Mouse (Mus musculus): ENCODE results near the gene Ccr5. TPM values are rescaled to one million over a fixed set of nuclear protein-coding genes. Genes with fewer than 3 reads are reported as not detected.
"Not testable (repeated sequence)": the region's sequence is repeated elsewhere in the genome, so short reads cannot be mapped to it uniquely, and the experiment has no call there.

Ccr5 gene
- 0.12 and 0.55 TPM in 2 replicates for polyA plus RNA-seq (2014; fragmentation: Nextera tagmentation; extraction: Ambion mirVana)

GRCm38 (mm10) chr9:124121387-124122184, at the start of gene Ccr5:
TSS of gene Ccr5 (plus strand) at chr9:124121543.
- no peak for ATAC-seq (replicated peaks; ENCODE audit: low FRiP score)
- no peaks in the 10 kb centered on the region for H3K36me3 ChIP-seq (ENCODE audit: control insufficient read depth, insufficient read depth, low read length)

GRCm38 (mm10) chr9:124079803-124080202, 41.5 kb upstream of the Ccr5 start:
- Histone ChIP-seq H3K36me3 (ENCODE audit: control insufficient read depth, insufficient read depth, low read length) (no peaks in the 10 kb centered on the region), H3K4me1 (replicated peaks; ENCODE audit: control insufficient read depth, insufficient read depth, low read length) (no peaks in the 10 kb centered on the region), H3K4me2 (ENCODE audit: low read depth, low read length, severe bottlenecking) (no peak overlapping the region), H3K4me3 (ENCODE audit: low read depth, low read length) (no peak overlapping the region), H3K27me3 (ENCODE audit: control insufficient read depth, insufficient read depth, low read length) (no peaks in the 10 kb centered on the region), H3K27ac (ENCODE audit: low read depth, low read length) (no peak overlapping the region), H3K9ac (ENCODE audit: low read length) (no peak overlapping the region), H3K9me3 (ENCODE audit: control insufficient read depth, low read length) (no peaks in the 10 kb centered on the region)
- 63% methylated on average over 4 of the region's 4 CpGs for WGBS
- DNase-seq (ENCODE audit: low spot score) (no peak), ATAC-seq (replicated peaks; ENCODE audit: low FRiP score) (no peak)

More at GRCm38 (mm10) chr9:124121387-124122184, at the start of gene Ccr5:
- no peak within 1 kb of the TSS for H3K9ac ChIP-seq (ENCODE audit: low read length)
- DNase-seq (ENCODE audit: low spot score) = no peak
- no peaks in the 10 kb centered on the region for H3K9me3 ChIP-seq (ENCODE audit: control insufficient read depth, low read length)
- WGBS = 83% methylated on average over 3 of the region's 3 CpGs
- H3K4me2 ChIP-seq (ENCODE audit: low read depth, low read length, severe bottlenecking) = no peak within 1 kb of the TSS
- no peak within 1 kb of the TSS for H3K4me3 ChIP-seq (ENCODE audit: low read depth, low read length)
- H3K4me1 ChIP-seq (replicated peaks; ENCODE audit: control insufficient read depth, insufficient read depth, low read length) = no peaks in the 10 kb centered on the region
- no peak within 1 kb of the TSS for H3K27ac ChIP-seq (ENCODE audit: low read depth, low read length)
- no peaks in the 10 kb centered on the region for H3K27me3 ChIP-seq (ENCODE audit: control insufficient read depth, insufficient read depth, low read length)

GRCm38 (mm10) chr9:124080471-124080870, 40.9 kb upstream of the Ccr5 start:
- not testable (repeated sequence) for H3K27me3 ChIP-seq (ENCODE audit: control insufficient read depth, insufficient read depth, low read length); H3K36me3 ChIP-seq (ENCODE audit: control insufficient read depth, insufficient read depth, low read length); ATAC-seq (replicated peaks; ENCODE audit: low FRiP score); H3K4me1 ChIP-seq (replicated peaks; ENCODE audit: control insufficient read depth, insufficient read depth, low read length); H3K4me3 ChIP-seq (ENCODE audit: low read depth, low read length); H3K4me2 ChIP-seq (ENCODE audit: low read depth, low read length, severe bottlenecking); DNase-seq (ENCODE audit: low spot score); H3K27ac ChIP-seq (ENCODE audit: low read depth, low read length); H3K9ac ChIP-seq (ENCODE audit: low read length); H3K9me3 ChIP-seq (ENCODE audit: control insufficient read depth, low read length)
- WGBS = 92% methylated on average over 12 of the region's 13 CpGs

- Histone ChIP-seq H3K36me3 (ENCODE audit: control insufficient read depth, insufficient read depth, low read length) (no peaks in the 10 kb centered on the region), H3K27me3 (ENCODE audit: control insufficient read depth, insufficient read depth, low read length) (no peaks in the 10 kb centered on the region), H3K4me1 (replicated peaks; ENCODE audit: control insufficient read depth, insufficient read depth, low read length) (no peaks in the 10 kb centered on the region), H3K4me3 (ENCODE audit: low read depth, low read length) (no peak overlapping the region), H3K9me3 (ENCODE audit: control insufficient read depth, low read length) (no peaks in the 10 kb centered on the region), H3K27ac (ENCODE audit: low read depth, low read length) (no peak overlapping the region), H3K9ac (ENCODE audit: low read length) (no peak overlapping the region), H3K4me2 (ENCODE audit: low read depth, low read length, severe bottlenecking) (no peak overlapping the region)
- ATAC-seq (replicated peaks; ENCODE audit: low FRiP score) (no peak), DNase-seq (ENCODE audit: low spot score) (no peak)
- WGBS = 78% methylated on average over 1 of the region's 1 CpGs
Measured at GRCm38 (mm10) chr9:124090441-124090840, 30.9 kb upstream of the Ccr5 start.

- H3K4me3 ChIP-seq (ENCODE audit: low read depth, low read length) = no peak overlapping the region
- H3K4me2 ChIP-seq (ENCODE audit: low read depth, low read length, severe bottlenecking) = no peak overlapping the region
- no peaks in the 10 kb centered on the region for H3K27me3 ChIP-seq (ENCODE audit: control insufficient read depth, insufficient read depth, low read length)
- no peaks in the 10 kb centered on the region for H3K4me1 ChIP-seq (replicated peaks; ENCODE audit: control insufficient read depth, insufficient read depth, low read length)
- H3K9me3 ChIP-seq (ENCODE audit: control insufficient read depth, low read length) = no peaks in the 10 kb centered on the region
- 91% methylated on average over 1 of the region's 1 CpGs for WGBS
- H3K9ac ChIP-seq (ENCODE audit: low read length) = no peak overlapping the region
- DNase-seq (ENCODE audit: low spot score) = no peak
- H3K27ac ChIP-seq (ENCODE audit: low read depth, low read length) = no peak overlapping the region
- H3K36me3 ChIP-seq (ENCODE audit: control insufficient read depth, insufficient read depth, low read length) = no peaks in the 10 kb centered on the region
- no peak for ATAC-seq (replicated peaks; ENCODE audit: low FRiP score)
Measured at GRCm38 (mm10) chr9:124099127-124099526, 22.2 kb upstream of the Ccr5 start.

GRCm38 (mm10) chr9:124100357-124100756, 21.0 kb upstream of the Ccr5 start:
- Histone ChIP-seq H3K27ac (ENCODE audit: low read depth, low read length) (no peak overlapping the region), H3K9me3 (ENCODE audit: control insufficient read depth, low read length) (no peaks in the 10 kb centered on the region), H3K9ac (ENCODE audit: low read length) (no peak overlapping the region), H3K4me3 (ENCODE audit: low read depth, low read length) (no peak overlapping the region), H3K27me3 (ENCODE audit: control insufficient read depth, insufficient read depth, low read length) (no peaks in the 10 kb centered on the region), H3K36me3 (ENCODE audit: control insufficient read depth, insufficient read depth, low read length) (no peaks in the 10 kb centered on the region), H3K4me1 (replicated peaks; ENCODE audit: control insufficient read depth, insufficient read depth, low read length) (no peaks in the 10 kb centered on the region), H3K4me2 (ENCODE audit: low read depth, low read length, severe bottlenecking) (no peak overlapping the region)
- 91% methylated on average over 1 of the region's 1 CpGs for WGBS
- ATAC-seq (replicated peaks; ENCODE audit: low FRiP score) (no peak), DNase-seq (ENCODE audit: low spot score) (no peak)

GRCm38 (mm10) chr9:124101723-124102122, 19.6 kb upstream of the Ccr5 start, which contains the start of gene Ccr2:
TSS of gene Ccr2 (plus strand) at chr9:124101950.
- no peak for ATAC-seq (replicated peaks; ENCODE audit: low FRiP score)
- H3K4me2 ChIP-seq (ENCODE audit: low read depth, low read length, severe bottlenecking) = no peak within 1 kb of the TSS
- WGBS = 84% methylated on average over 4 of the region's 4 CpGs
- no peak within 1 kb of the TSS for H3K4me3 ChIP-seq (ENCODE audit: low read depth, low read length)
- H3K27me3 ChIP-seq (ENCODE audit: control insufficient read depth, insufficient read depth, low read length) = no peaks in the 10 kb centered on the region
- no peaks in the 10 kb centered on the region for H3K9me3 ChIP-seq (ENCODE audit: control insufficient read depth, low read length)
- no peaks in the 10 kb centered on the region for H3K4me1 ChIP-seq (replicated peaks; ENCODE audit: control insufficient read depth, insufficient read depth, low read length)
- no peak for DNase-seq (ENCODE audit: low spot score)
- no peak within 1 kb of the TSS for H3K27ac ChIP-seq (ENCODE audit: low read depth, low read length)
- H3K9ac ChIP-seq (ENCODE audit: low read length) = no peak within 1 kb of the TSS
- no peaks in the 10 kb centered on the region for H3K36me3 ChIP-seq (ENCODE audit: control insufficient read depth, insufficient read depth, low read length)

GRCm38 (mm10) chr9:124103199-124103598, 18.1 kb upstream of the Ccr5 start:
- no peaks in the 10 kb centered on the region for H3K4me1 ChIP-seq (replicated peaks; ENCODE audit: control insufficient read depth, insufficient read depth, low read length)
- no peaks in the 10 kb centered on the region for H3K36me3 ChIP-seq (ENCODE audit: control insufficient read depth, insufficient read depth, low read length)
- 70% methylated on average over 1 of the region's 1 CpGs for WGBS

GRCm38 (mm10) chr9:124105196-124105595, 16.1 kb upstream of the Ccr5 start:
- no peak for ATAC-seq (replicated peaks; ENCODE audit: low FRiP score)

More at GRCm38 (mm10) chr9:124103199-124103598, 18.1 kb upstream of the Ccr5 start:
- Histone ChIP-seq H3K4me2 (ENCODE audit: low read depth, low read length, severe bottlenecking) (no peak overlapping the region), H3K9ac (ENCODE audit: low read length) (no peak overlapping the region), H3K27me3 (ENCODE audit: control insufficient read depth, insufficient read depth, low read length) (no peaks in the 10 kb centered on the region), H3K4me3 (ENCODE audit: low read depth, low read length) (no peak overlapping the region), H3K9me3 (ENCODE audit: control insufficient read depth, low read length) (no peaks in the 10 kb centered on the region), H3K27ac (ENCODE audit: low read depth, low read length) (no peak overlapping the region)
- ATAC-seq (replicated peaks; ENCODE audit: low FRiP score) (no peak), DNase-seq (ENCODE audit: low spot score) (no peak)

More at GRCm38 (mm10) chr9:124105196-124105595, 16.1 kb upstream of the Ccr5 start:
- H3K27me3 ChIP-seq (ENCODE audit: control insufficient read depth, insufficient read depth, low read length) = no peaks in the 10 kb centered on the region
- no peaks in the 10 kb centered on the region for H3K4me1 ChIP-seq (replicated peaks; ENCODE audit: control insufficient read depth, insufficient read depth, low read length)
- H3K9ac ChIP-seq (ENCODE audit: low read length) = no peak overlapping the region
- H3K9me3 ChIP-seq (ENCODE audit: control insufficient read depth, low read length) = no peaks in the 10 kb centered on the region
- H3K27ac ChIP-seq (ENCODE audit: low read depth, low read length) = no peak overlapping the region
- DNase-seq (ENCODE audit: low spot score) = no peak
- no peak overlapping the region for H3K4me2 ChIP-seq (ENCODE audit: low read depth, low read length, severe bottlenecking)
- H3K4me3 ChIP-seq (ENCODE audit: low read depth, low read length) = no peak overlapping the region
- no peaks in the 10 kb centered on the region for H3K36me3 ChIP-seq (ENCODE audit: control insufficient read depth, insufficient read depth, low read length)
